Mouse (Mus musculus) heart, postnatal 25 days (tissue): ENCODE measurements at regions not wholly inside any gene's neighbourhood (a gene's known extent, or its start where the extent isn't known, plus 50 kb on each side); places are given as distances from the start of the nearest gene placed in this dataset.

ENCODE experiments used
- DNase-seq: peaks from one replicate; pipeline ENCODE4 v3.0.0; 2022; ENCODE audit warnings: low spot score
- intact Hi-C: fragments of 180-260 bp; cut with DNase I; formaldehyde crosslinking; loops from one replicate; pipeline ENCODE4 v1.15.1; 2025

- intact Hi-C loops: no loop called here
- DNase-seq: no peak
These were observed 252.7 kb downstream of the Lmo4 start for GRCm38 (mm10) chr3:143952289-143952688.

DNA sequence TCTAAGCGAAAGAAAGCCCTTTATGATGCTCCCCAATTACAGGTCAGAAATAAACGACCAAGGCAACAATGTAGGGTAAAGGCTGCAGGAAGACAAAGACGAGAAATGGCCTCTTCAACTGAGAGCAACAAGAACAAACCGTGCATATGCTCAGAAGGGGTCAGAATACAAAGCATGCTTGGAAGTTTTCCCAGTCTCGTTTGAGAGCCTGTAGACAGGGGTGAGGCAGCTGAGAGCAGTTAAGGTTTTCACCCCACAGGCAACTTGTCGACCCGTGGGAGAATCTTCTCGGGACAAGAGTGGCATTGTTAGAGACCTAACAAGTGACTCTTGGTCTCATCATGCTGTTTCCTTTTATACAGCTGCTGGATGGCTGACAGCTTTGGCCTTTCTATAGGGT lies 255.4 kb downstream of the Lmo4 start:
- intact Hi-C loops: no loop called here
- no peak for DNase-seq

DNA sequence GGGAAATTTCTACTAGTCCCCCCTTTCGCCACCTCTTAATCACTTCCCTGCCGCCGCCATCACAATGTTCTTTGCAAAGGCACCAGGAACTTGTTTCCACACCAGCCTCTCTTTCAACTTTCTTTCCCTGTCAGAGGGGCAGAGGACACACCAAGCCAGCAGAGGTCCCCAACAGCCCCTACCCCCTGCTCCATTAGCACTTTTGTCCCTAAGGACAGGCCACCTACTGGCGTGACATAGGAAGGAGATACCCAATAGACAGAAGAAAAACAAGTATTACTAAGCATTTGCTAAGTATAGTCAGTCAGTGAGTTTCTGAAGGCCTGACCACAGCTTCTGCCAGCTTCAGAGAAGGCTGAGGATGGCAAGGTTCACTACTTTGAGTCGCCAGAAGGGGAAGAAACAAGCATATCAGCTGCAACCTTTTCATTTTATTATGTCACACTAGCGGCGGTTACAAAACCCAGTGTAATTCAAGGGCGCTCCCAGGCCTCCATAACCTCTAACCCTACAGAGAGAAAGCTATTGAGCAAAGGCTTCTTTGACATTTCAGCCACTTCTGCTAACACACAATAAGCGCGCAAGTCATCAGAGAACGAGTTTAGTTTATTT lies 255.9 kb downstream of the Lmo4 start:
- DNase-seq: no peak
- intact Hi-C loops: no loop called here

DNA sequence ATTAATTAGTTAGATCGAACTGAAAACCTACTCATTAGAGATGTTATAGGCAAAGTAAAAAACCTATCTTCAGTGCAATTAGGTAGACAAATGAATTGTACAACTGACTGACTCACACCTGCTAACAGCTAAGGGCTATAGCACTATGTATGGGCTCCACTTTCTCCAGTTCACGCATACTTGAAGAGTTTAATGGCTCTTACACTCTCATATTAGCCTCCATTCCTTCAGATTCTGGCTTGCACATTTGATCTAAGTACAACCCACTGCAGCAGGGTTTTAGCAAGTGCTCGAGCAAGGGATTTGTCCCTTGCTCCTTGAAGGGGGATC lies 257.1 kb downstream of the Lmo4 start:
- DNase-seq: no peak
- intact Hi-C loops: no loop called here

DNA sequence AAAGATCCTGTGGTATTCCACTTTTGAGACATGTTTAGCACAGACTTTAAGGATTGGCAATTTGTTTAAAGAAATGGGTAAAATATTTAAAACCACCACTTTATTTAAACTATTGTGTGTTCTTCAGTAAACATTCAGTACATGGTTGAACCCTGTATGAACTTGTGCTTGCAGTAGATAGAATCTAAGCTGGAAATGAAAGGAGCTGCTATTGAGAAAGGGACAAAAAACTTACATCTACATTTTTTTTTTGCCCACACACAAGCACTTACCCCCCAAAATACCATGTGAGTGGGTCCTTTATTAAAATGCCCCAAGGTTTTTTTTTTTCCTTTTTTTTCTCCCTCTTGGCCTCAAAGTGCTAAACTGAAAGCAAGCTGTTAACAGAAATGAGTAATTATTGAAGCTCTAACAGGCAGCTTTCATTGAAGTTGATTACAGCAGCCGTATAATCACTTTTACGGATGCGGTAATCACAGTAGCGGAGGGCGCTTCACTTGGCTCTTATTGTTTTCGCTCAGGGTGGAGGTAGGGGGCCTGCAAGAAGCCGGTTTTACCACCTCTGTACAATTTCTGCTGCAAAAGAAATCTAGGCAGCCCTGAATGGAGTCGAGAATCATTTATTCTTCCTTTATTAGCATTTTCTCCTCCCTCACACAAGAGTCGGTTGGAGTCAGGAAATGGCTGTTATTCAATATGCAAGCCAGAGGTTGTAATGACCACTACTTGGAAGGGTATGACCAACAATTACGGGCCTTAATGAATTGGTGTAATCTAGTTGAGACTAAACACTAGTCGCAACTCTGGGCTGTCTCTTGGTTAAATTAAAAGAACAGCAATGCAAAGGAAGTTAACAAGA lies 257.7 kb downstream of the Lmo4 start:
- intact Hi-C loops: no loop called here
- no peak for DNase-seq

DNA sequence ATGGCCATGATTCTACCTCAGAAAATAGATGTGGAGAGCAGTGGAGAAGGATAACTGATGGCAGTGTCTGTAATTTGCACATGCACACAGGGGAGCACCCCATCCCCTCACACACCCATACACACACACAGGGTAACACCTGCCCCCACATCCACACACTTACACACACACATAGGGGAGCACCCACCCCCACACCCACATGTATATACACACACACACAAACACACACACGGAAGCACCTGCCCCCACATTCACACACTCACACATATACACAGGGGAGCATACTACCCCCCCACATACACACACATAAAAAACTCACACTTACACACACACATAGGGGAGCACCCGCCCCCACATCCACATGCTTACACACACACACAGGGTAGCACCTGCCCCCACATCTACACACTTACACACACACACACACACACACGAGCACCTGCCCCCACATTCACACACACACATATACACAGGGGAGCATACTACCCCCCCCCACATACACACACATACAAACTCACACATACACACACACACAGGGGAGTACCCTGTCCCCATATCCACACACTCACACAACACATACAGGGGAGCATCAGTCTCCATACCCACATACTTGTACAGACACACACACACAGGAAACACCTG lies 265.8 kb downstream of the Lmo4 start:
- no peak for DNase-seq
- intact Hi-C loops: no loop called here

- intact Hi-C loops: no loop called here
- no peak for DNase-seq
These were observed 279.7 kb downstream of the Lmo4 start for GRCm38 (mm10) chr3:143925322-143925721.

DNA sequence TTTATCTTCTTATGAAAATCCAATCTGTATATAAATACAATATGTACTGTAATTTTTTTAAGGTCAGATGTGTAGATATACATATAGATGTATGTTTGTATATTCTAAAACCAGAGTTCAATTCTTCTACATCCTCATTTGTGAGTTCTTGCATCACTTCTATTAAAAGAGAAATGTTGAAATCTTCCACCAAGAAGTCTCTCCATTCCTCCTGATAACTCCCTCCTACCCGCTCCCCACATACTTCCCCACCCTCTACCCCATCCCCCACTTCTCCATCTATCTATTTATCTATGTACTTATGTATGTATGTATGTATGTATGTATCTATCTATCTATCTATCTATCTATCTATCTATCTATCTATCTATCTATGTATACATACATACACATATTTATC lies 285.3 kb downstream of the Lmo4 start:
- intact Hi-C loops: no loop called here

GRCm38 (mm10) chr3:143914341-143915217 lies 290.4 kb downstream of the Lmo4 start:
- DNase-seq: no peak
- intact Hi-C loops: no loop called here

More for the DNA sequence above, 285.3 kb downstream of the Lmo4 start:
- DNase-seq: no peak

- intact Hi-C loops: no loop called here
These were observed 291.9 kb downstream of the Lmo4 start for GRCm38 (mm10) chr3:143913044-143913574.

DNA sequence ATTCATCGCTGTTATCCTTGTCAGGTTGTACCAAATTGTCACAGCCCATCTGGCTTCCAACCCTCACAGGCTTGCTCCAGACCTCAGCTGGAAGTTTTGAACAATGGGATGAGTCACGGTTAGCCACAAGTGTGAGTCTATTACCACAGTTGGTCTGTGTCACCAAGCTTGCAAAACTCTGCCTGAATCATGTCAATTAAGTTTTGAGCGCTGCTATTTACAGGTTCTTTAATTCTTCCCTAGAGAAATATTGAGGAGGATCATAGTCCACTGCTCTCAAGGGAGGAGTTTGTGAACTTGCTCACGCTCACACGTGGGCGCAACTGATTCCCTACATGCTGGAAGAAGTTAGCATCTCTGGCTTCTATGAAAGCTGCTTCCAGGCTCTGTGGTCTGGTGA lies 292.6 kb downstream of the Lmo4 start:
- intact Hi-C loops: no loop called here
- DNase-seq: no peak

More at GRCm38 (mm10) chr3:143913044-143913574, 291.9 kb downstream of the Lmo4 start:
- no peak for DNase-seq

DNA sequence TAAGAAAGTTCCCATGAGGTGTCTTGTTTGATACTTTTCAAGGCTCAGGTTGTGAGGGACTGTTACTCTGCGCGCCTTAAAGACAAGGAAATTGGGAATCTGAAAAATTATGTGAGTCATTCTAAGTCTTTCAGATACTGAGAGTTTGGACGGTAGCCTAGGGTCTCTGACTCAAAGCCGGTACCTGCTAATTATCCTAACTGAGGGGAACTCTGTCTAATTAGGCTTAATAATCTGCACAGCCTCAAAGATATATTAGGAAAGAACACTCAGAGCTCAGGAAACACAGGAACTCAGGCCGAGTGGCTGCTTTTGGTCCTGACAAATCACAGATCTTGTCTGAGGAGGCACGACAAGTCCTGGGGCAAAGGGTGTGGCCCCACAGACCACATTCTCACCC lies 295.7 kb downstream of the Lmo4 start:
- intact Hi-C loops: no loop called here
- DNase-seq: no peak

- DNase-seq: no peak
- intact Hi-C loops: no loop called here
These were observed 301.6 kb downstream of the Lmo4 start for GRCm38 (mm10) chr3:143903421-143903820.

DNA sequence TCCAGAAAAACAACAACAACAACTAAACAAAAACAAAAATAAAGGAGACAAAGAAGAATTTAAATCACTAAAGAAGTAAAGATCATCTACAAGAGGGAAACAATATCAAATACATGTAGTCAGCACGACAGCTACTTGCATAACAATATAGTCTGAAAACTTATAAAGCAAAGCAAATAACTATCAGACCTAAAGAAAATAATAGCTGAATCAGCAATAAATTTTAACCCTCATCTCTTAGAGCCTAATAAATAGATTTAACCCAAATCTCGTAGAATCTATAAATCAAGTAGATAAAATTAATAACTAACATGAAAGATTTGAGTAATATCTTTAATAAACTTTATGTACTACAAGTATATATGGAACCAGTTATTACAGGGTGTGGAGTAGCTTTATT lies 324.2 kb downstream of the Lmo4 start:
- no peak for DNase-seq
- intact Hi-C loops: no loop called here

- no peak for DNase-seq
- intact Hi-C loops: no loop called here
These were observed 331.1 kb downstream of the Lmo4 start for GRCm38 (mm10) chr3:143873876-143874275.

GRCm38 (mm10) chr3:143866521-143866920 lies 338.5 kb downstream of the Lmo4 start:
- intact Hi-C loops: no loop called here
- no peak for DNase-seq

- DNase-seq: no peak
- intact Hi-C loops: no loop called here
These were observed 339.4 kb downstream of the Lmo4 start for GRCm38 (mm10) chr3:143865626-143866025.

DNA sequence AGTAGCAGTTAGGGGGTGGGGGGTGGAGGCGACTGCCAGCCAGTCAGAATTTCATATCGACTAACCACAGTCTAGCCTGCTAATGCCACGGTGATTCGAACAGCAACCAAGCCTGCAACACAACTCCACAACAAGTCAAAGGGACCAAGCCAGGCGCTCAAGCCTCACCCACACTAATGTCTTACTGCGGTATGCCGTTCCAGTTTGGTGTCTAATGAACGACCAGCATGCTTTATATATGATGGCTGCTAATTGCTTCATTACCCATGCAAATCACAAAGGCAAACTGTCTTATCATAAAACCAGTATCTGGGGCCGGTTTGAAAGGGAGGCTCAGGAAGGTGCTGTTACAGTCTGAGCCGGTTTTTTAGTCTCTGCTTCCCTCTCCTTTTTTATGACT lies 340.5 kb downstream of the Lmo4 start:
- intact Hi-C loops: no loop called here
- no peak for DNase-seq

GRCm38 (mm10) chr3:143862531-143862930 lies 342.5 kb downstream of the Lmo4 start:
- intact Hi-C loops: no loop called here
- no peak for DNase-seq

DNA sequence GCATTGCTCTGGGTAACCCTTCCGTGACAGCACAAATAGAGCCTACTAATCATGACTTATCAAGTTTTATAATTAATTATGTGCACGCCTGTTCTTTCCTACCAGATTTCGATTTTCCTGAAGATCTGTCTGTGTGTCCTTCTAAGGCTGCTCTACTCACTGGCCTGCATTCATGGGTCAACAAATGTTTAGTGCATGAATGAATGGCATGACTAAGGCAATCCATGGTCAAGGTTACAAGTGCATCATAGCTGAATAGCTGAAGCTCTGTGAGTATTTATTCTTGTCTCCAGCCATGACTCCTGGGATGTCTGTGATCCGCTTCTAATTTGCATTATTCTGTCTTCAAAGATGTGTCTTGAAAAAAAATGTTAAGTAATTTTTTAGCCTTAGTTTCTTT lies 343.2 kb downstream of the Lmo4 start:
- intact Hi-C loops: no loop called here
- DNase-seq: no peak
